Mouse (Mus musculus) megakaryocyte-erythroid progenitor cell, adult 5-6 weeks (primary cell): ENCODE results near the gene Scml4. TPM values are rescaled to one million over a fixed set of nuclear protein-coding genes. Genes with fewer than 3 reads are reported as not detected.

Source experiments
- ATAC-seq: replicated peaks from 2 replicates; pipeline ENCODE4 v1.8.0; 2016; ENCODE audit warnings: mild to moderate bottlenecking, inconsistent platforms; ENCODE audit not compliant: severe bottlenecking, poor library complexity, low FRiP score, low TSS enrichment
- total RNA-seq, 2 experiments: library from RNA; stranded (forward) in 1 of 2; stranded (reverse) in 1 of 2; fragments of 200-1000, 215-1000 nt in 1 of 2; fragments of >200 nt in 1 of 2; fragmentation: Nextera tagmentation in 1 of 2; gene quantifications; 2 replicates each; pipeline ENCODE4 v1.2.3; 2014 to 2017

Scml4 gene
- total RNA-seq, 2 experiments from 2014 or later = 0.99 to 1.5 TPM

- no peak for ATAC-seq
These were observed 80.3 kb downstream of the Scml4 start for GRCm38 (mm10) chr10:42940193-42941050.

- ATAC-seq = no peak
These were observed 81.1 kb downstream of the Scml4 start for GRCm38 (mm10) chr10:42941278-42941677.

GRCm38 (mm10) chr10:42941697-42942221, 81.6 kb downstream of the Scml4 start:
- ATAC-seq = no peak

- ATAC-seq = no peak
These were observed 82.1 kb downstream of the Scml4 start for GRCm38 (mm10) chr10:42942300-42942699.

- no peak for ATAC-seq
These were observed 85.1 kb downstream of the Scml4 start for GRCm38 (mm10) chr10:42945316-42945715.

GRCm38 (mm10) chr10:42947336-42947735, 87.2 kb downstream of the Scml4 start:
- ATAC-seq = no peak

GRCm38 (mm10) chr10:42950252-42950751, 90.1 kb downstream of the Scml4 start:
- no peak for ATAC-seq

- ATAC-seq = no peak
These were observed 91.2 kb downstream of the Scml4 start for GRCm38 (mm10) chr10:42951078-42952045.

- no peak for ATAC-seq
These were observed 91.9 kb downstream of the Scml4 start for GRCm38 (mm10) chr10:42952046-42952420.

GRCm38 (mm10) chr10:42953601-42954000, 93.4 kb downstream of the Scml4 start:
- ATAC-seq = no peak

- ATAC-seq = no peak
These were observed 95.0 kb downstream of the Scml4 start for GRCm38 (mm10) chr10:42955205-42955604.

GRCm38 (mm10) chr10:42957881-42958651, 97.9 kb downstream of the Scml4 start:
- peak; percentile 67 for ATAC-seq

GRCm38 (mm10) chr10:42958686-42959085, 98.5 kb downstream of the Scml4 start:
- no peak for ATAC-seq

- ATAC-seq = no peak
These were observed 101.6 kb downstream of the Scml4 start for GRCm38 (mm10) chr10:42961771-42962170.

- peak; percentile 46 for ATAC-seq
These were observed 102.0 kb downstream of the Scml4 start for GRCm38 (mm10) chr10:42962181-42962601.

GRCm38 (mm10) chr10:42962655-42963054, 102.5 kb downstream of the Scml4 start:
- ATAC-seq = peak; percentile 88

- ATAC-seq = 0 out of 2 replicates have a peak, but pooled peaks have one; percentile 15
These were observed 102.9 kb downstream of the Scml4 start for GRCm38 (mm10) chr10:42963061-42963460.

GRCm38 (mm10) chr10:42968332-42968731, 108.2 kb downstream of the Scml4 start:
- ATAC-seq = no peak
